Mouse (Mus musculus) stomach, embryonic 16.5 days (tissue): Measurements from ENCODE around the gene Iffo2. TPM values are rescaled to one million over a fixed set of nuclear protein-coding genes. Genes with fewer than 3 reads are reported as not detected.

Experiments used
- ATAC-seq: fragments of 200-750 bp; cut with Nextera tagmentation; 2 replicates; pipeline ENCODE4 v1.8.0; 2017; ENCODE audit warnings: moderate number of reproducible peaks, moderate TSS enrichment; ENCODE audit not compliant: insufficient read depth, low FRiP score
- H3K27ac ChIP-seq: fragments of 300-500 bp; sonication (generic); 2 replicates; pipeline ENCODE4 v1.5.1; 2014; ENCODE audit warnings: low read length
- H3K27me3 ChIP-seq: fragments of 300-500 bp; sonication (generic); 2 replicates; pipeline ENCODE4 v1.6.1; 2014; ENCODE audit warnings: low read length, control low read depth, mixed read lengths; ENCODE audit not compliant: control insufficient read depth, insufficient read depth
- H3K36me3 ChIP-seq: fragments of 300-500 bp; sonication (generic); 2 replicates; pipeline ENCODE4 v1.6.1; 2014; ENCODE audit warnings: low read length; ENCODE audit not compliant: control insufficient read depth, insufficient read depth
- H3K4me1 ChIP-seq: fragments of 300-500 bp; sonication (generic); 2 replicates; pipeline ENCODE4 v1.6.1; 2014; ENCODE audit warnings: low read length, control low read depth, mixed read lengths; ENCODE audit not compliant: control insufficient read depth, insufficient read depth
- H3K4me2 ChIP-seq: fragments of 300-500 bp; sonication (generic); 2 replicates; pipeline ENCODE4 v1.6.1; 2014; ENCODE audit warnings: low read depth, low read length, mixed read lengths
- H3K4me3 ChIP-seq: fragments of 300-500 bp; sonication (generic); replicated peaks from 2 replicates; pipeline ENCODE4 v1.5.1; 2014; ENCODE audit warnings: mild to moderate bottlenecking, low read length
- H3K9ac ChIP-seq: fragments of 300-500 bp; sonication (generic); 2 replicates; pipeline ENCODE4 v1.6.1; 2014; ENCODE audit warnings: low read length
- H3K9me3 ChIP-seq: fragments of 300-500 bp; sonication (generic); replicated peaks from 2 replicates; pipeline ENCODE4 v1.6.1; 2016; ENCODE audit warnings: low read length, control low read depth; ENCODE audit not compliant: control insufficient read depth
- WGBS: fragments of 180-500 bp; shearing (Covaris S2); extraction: QIAGEN DNeasy Blood & Tissue Kit; methylation state at CpG from one replicate; pipeline ENCODE4 v1.1.7; 2014; 5-methylcytosine and 5-hydroxymethylcytosine counted together
- polyA plus RNA-seq: library from polyadenylated mRNA; unstranded; fragments of >200 nt; fragmentation: Nextera tagmentation; extraction: Ambion mirVana; gene quantifications from 2 replicates; pipeline ENCODE4 v1.2.1, GENCODE M21; 2015

Iffo2 gene
- polyA plus RNA-seq, 1 experiment from 2014 or later: 1.8 TPM

DNA sequence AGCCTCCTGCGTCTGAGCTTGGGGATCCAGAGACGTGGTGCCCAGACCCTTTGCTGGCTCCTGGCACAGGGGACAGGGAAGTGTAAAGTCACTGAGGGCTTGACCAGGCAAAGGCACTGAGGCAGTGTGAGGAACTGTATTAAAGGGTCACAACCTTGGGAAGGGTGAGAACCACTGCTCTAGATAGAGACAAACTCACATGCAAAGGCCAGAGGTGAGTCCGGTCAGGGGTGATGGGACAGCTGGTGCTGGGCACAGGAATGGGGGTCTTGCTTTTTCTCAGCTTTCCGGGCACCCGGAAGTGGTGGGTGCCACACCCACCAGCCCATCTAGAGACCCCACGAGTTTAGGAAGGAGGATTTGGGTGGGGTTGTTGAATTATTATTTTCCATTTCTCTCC is 63.0 kb downstream of the Iffo2 start:
- Histone ChIP-seq H3K9me3 (no peaks in the 10 kb centered on the region), H3K27me3 (no peaks in the 10 kb centered on the region), H3K27ac (no peak overlapping the region; the same call in 1 of the 2 replicates), H3K4me2 (no peak overlapping the region), H3K36me3 (no peaks in the 10 kb centered on the region), H3K4me1 (peaks cover 42% of the 10 kb centered on the region), H3K9ac (no peak overlapping the region), H3K4me3 (no peak overlapping the region)
- 63% methylated on average over 6 of the region's 6 CpGs for WGBS
- ATAC-seq: no peak

GRCm38 (mm10) chr4:139594062-139594461 is 63.7 kb downstream of the Iffo2 start:
- Histone ChIP-seq H3K27me3 (no peaks in the 10 kb centered on the region), H3K4me1 (peaks cover 47% of the 10 kb centered on the region), H3K36me3 (no peaks in the 10 kb centered on the region), H3K9me3 (no peaks in the 10 kb centered on the region), H3K4me2 (no peak overlapping the region), H3K9ac (no peak overlapping the region), H3K4me3 (no peak overlapping the region), H3K27ac (no peak overlapping the region; the same call in 1 of the 2 replicates)
- ATAC-seq: no peak
- WGBS: 44% methylated on average over 3 of the region's 3 CpGs

- Histone ChIP-seq H3K9me3 (no peaks in the 10 kb centered on the region), H3K27ac (peak overlapping the region; percentile 95), H3K9ac (peak overlapping the region; percentile 49; the same call in 1 of the 2 replicates), H3K4me1 (peaks cover 52% of the 10 kb centered on the region), H3K4me2 (no peak overlapping the region), H3K27me3 (no peaks in the 10 kb centered on the region), H3K36me3 (no peaks in the 10 kb centered on the region), H3K4me3 (no peak overlapping the region)
- 55% methylated on average over 9 of the region's 9 CpGs for WGBS
- no peak for ATAC-seq
These were observed 66.4 kb downstream of the Iffo2 start for GRCm38 (mm10) chr4:139596715-139597114.

DNA sequence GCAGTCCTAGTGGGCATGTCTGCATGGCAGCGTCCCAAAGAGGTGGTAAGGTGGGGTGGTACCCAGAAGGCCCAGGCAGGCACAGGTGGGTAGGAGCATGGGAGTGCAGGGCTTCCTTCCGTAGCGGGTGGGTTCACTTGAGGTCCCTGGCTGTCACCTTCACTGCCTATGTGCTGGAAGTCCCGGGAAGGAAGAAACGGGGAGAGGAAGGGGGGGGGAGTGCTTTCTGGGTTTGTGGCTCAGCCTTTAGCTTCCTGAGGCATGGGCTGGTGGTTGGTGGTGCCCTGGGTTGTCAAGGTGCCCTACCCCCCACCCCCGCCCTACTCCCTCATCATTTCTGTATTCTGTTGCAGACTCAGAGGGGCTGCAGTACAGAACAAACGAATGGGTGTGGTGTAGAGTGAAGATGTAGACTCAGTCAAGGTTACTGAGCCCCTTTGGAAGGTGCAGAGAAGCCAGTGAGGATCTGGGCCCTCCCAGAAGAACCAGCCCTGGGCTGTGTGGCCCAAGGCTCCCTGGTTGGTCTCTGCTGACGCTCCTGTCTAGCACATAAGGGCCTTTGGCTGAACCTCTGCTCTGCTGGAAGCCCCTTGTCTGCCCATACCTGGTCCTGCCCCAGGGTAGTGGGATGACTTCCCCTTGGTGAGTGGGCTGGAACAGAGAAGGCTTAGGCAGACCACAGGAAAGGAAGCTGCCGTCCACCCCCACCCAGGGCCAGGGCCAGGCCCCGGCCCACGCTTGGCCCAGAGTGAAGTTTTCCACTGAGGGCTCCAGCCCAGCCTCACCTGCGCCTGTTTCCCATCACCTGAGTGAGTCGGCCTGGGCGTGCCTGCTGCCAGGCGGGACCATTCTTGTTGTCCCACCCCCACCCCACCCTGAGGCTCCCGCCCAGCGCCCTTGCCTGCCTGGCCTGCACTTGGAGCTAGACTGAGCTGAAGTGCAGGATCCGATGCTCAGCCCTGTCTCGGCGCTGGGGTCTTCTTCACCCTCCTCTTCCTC is 67.2 kb downstream of the Iffo2 start:
- Histone ChIP-seq H3K27ac (peak overlapping the region; percentile 95), H3K4me3 (no peak overlapping the region), H3K4me1 (peaks cover 61% of the 10 kb centered on the region), H3K36me3 (no peaks in the 10 kb centered on the region), H3K27me3 (no peaks in the 10 kb centered on the region), H3K4me2 (peak overlapping the region; percentile 46), H3K9ac (peak overlapping the region; percentile 49), H3K9me3 (no peaks in the 10 kb centered on the region)
- 41% methylated on average over 20 of the region's 20 CpGs for WGBS
- peak; percentile 20; the same call in 1 of the 2 replicates for ATAC-seq

DNA sequence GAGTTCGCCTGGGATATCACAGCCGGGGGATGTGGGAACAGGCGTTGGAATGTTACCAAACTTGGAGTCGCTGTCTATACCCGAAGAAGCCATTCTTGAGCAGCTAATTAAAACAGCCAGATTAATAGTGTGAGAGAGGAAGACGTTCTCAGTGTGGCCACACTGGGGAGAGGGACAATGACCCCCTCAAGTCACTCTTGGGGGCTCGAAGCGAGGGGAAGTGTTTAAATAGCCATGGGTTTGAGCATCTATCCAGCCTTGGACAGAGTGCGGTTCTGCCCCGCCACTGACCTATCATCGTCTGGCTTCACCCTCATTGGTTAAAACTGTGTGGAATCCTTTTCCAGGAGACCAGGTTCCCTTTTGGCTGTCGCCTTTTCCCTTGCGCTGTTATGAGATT is 68.0 kb downstream of the Iffo2 start:
- Histone ChIP-seq H3K4me3 (no peak overlapping the region), H3K9me3 (no peaks in the 10 kb centered on the region), H3K36me3 (no peaks in the 10 kb centered on the region), H3K27ac (peak overlapping the region; percentile 95), H3K9ac (peak overlapping the region; percentile 49), H3K4me2 (peak overlapping the region; percentile 46), H3K27me3 (no peaks in the 10 kb centered on the region), H3K4me1 (peaks cover 68% of the 10 kb centered on the region)
- WGBS: 21% methylated on average over 13 of the region's 13 CpGs
- ATAC-seq: no peak

DNA sequence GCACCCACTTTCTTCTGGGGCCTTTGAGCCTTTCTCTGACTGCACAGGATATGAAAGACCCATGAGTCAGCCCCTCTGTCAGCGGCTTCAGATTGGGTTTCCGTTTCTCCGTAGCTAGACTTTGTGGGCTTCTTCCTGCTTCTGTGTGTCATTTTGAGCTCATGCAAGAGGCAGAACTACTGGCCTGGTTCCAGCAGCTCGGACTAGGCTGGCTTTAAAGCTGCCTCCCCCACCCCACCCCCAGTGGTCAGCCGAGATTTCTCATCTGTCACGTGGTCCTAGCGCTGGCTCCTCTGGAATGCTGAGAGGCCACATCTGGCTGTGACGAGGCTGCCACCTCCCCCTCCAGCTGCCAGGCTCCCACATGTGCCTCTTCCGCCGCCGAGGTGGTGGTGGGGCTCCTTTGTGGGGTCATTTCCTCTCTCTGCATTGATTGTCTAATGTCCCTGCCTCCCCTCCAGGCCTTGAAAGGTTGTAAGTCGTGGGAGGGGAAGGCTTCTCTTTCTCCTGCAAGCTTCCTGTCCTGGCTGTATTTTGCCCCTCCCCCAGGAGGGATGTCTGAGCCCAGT is 68.7 kb downstream of the Iffo2 start:
- Histone ChIP-seq H3K27ac (peak overlapping the region; percentile 95), H3K9me3 (no peaks in the 10 kb centered on the region), H3K9ac (peak overlapping the region; percentile 63), H3K27me3 (no peaks in the 10 kb centered on the region), H3K4me2 (peak overlapping the region; percentile 46), H3K4me3 (peak overlapping the region; percentile 25), H3K4me1 (peaks cover 68% of the 10 kb centered on the region), H3K36me3 (no peaks in the 10 kb centered on the region)
- peak; percentile 80 for ATAC-seq
- WGBS: 1% methylated on average over 12 of the region's 12 CpGs

DNA sequence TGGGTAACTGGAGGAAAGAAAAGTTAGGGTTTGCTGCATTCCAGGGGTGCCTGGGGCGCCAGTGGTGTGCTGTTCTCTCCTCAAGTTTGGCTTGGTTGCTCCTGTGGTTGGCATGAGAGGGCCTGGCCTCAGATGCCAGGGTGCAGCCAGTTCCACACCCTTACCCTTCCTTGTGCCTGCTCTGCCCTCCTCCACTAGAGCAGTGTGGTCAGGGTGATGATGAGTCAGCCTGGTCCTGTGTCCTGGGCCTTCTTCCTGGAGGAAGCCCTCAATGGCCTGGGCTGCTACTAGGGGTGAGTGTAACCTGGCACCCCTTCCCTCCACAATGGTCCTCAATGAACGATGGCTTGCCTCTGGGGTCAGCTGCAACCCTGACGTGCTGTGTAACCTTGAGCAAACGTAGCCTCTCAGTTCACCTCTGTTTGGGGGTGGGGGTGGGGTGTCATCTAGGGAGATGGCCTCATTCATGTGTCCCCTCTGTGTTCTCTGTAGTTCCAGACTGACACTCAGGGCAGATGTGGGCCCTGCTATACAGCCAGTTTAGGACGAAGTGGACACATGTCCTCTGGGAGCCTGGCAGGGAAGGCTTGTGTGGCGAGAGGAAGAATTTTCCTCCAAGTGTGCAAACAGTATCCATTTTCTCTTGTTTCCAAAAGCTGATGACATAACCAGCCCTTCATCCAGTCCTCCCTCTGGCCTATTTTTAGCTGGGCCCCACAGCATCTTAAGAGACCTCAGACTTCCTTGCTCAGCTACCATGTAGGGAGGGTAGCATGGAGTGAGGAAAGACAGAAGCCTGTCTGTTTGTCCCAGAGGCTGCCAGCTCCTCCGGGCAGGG is 71.4 kb downstream of the Iffo2 start:
- ATAC-seq: no peak; the same call in 1 of the 2 replicates
- peak overlapping the region; percentile 49; the same call in 1 of the 2 replicates for H3K9ac ChIP-seq
- peak overlapping the region; percentile 85 for H3K27ac ChIP-seq
- WGBS: 41% methylated on average over 7 of the region's 7 CpGs
- H3K4me1 ChIP-seq: peaks cover 52% of the 10 kb centered on the region
- no peaks in the 10 kb centered on the region for H3K36me3 ChIP-seq
- no peaks in the 10 kb centered on the region for H3K27me3 ChIP-seq
- H3K4me3 ChIP-seq: no peak overlapping the region
- no peaks in the 10 kb centered on the region for H3K9me3 ChIP-seq
- H3K4me2 ChIP-seq: peak overlapping the region; percentile 30; the same call in 1 of the 2 replicates

GRCm38 (mm10) chr4:139602357-139603244 is 72.3 kb downstream of the Iffo2 start, which contains the start of gene Gm21969:
Gene Gm21969 (plus strand): TSS chr4:139603186.
- WGBS: 50% methylated on average over 14 of the region's 14 CpGs
- H3K27me3 ChIP-seq: no peaks in the 10 kb centered on the region
- peak within 1 kb of the TSS; percentile 49; the same call in 1 of the 2 replicates for H3K9ac ChIP-seq
- no peak for ATAC-seq
- H3K9me3 ChIP-seq: no peaks in the 10 kb centered on the region
- H3K27ac ChIP-seq: peak within 1 kb of the TSS; percentile 85
- H3K4me1 ChIP-seq: peaks cover 43% of the 10 kb centered on the region
- peak within 1 kb of the TSS; percentile 30; the same call in 1 of the 2 replicates for H3K4me2 ChIP-seq
- H3K36me3 ChIP-seq: no peaks in the 10 kb centered on the region
- H3K4me3 ChIP-seq: no peak within 1 kb of the TSS
